Mouse (Mus musculus) ZHBTc4 (cell line): ENCODE results near the gene Gm3045.
A peak's percentile ranks its signal among the peaks of the same experiment; 100 is the strongest.

Source experiments
- DNase-seq: peaks from one replicate; pipeline ENCODE4 v3.0.0-alpha.2; 2011; ENCODE audit warnings: low read depth, low spot score

Gene Gm3045

DNA sequence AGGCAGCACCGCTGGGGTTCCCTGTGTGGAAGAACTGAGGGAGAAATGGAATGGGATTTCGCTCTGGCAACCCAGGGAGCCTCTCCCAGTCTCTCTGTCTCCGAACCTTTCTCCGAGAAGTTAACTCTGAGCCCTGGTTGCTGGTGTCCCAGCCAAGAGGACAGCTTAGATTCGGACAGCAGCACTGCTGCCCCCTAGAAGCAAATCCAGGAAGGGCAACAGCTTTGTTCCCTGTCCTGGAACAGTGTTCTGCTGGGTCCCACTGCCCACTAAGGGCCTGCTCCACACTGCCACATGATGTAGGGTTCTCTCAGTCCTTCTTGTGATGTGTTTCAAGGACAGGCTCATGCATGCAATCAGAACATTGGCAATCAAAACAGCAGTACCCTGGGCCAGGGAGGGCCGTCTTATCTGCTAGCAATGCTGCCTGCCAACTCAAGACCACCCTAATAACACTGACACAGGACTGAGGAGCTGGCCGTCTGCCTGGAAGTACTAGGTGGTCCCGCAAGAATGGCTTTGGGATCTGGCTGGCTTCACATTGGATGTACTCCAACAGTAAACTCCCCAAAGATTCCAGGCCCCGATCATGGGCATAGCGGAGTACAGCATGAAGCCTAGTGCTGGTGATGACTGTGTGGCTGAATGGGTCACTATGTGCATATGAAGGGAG lies 9.4 kb downstream of the Gm3045 start:
- DNase-seq = no peak

DNA sequence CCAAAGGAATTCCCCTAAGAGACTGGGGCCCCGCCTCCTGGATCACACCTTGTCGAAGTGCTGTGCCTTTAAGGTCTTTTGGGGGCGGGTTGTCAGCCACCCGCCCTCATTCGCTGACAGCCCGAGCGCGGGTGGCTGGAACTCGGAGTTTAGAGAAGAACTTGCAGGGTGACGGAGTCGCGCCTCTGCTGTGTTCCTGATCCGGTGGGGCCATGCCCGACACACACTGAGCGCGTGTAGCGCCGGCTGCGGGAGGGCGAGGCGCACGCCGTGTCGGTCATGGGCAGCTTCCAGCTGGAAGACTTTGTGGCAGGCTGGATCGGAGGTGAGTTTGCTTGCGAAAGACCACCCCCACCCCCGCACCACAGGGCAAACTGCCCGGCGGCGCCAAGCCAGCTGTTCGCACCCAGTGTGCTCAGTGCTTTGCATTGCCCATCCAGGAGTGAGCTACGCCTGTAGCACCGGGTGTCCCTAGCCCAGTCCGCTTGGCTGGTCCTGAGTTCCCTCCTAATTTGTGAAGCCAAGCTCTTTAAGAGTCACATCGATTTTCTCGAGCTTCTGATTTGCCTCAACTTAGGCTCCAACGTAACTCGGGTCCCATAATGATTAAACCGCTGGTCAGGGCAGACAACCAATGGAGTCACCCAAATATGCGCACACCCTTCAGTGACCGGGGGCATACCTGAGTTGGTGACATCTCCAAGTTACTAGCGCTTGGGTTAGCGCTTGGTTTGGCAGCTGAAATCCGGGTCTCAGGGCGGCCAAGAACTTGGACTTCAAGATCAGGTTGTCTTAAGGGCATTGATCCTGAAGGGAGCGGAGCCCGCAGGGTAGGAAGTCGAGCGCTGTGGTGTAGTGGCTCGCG lies 12.0 kb downstream of the Gm3045 start, which contains the start of gene Slc25a48:
TSS of gene Slc25a48 (plus strand) at position 145 of the 865 bp plus-strand sequence.
- DNase-seq = peak; percentile 74

- no peak for DNase-seq
Measured at GRCm38 (mm10) chr13:56443411-56443810, 17.0 kb downstream of the Gm3045 start.

GRCm38 (mm10) chr13:56444112-56444511 lies 17.7 kb downstream of the Gm3045 start:
- no peak for DNase-seq

DNA sequence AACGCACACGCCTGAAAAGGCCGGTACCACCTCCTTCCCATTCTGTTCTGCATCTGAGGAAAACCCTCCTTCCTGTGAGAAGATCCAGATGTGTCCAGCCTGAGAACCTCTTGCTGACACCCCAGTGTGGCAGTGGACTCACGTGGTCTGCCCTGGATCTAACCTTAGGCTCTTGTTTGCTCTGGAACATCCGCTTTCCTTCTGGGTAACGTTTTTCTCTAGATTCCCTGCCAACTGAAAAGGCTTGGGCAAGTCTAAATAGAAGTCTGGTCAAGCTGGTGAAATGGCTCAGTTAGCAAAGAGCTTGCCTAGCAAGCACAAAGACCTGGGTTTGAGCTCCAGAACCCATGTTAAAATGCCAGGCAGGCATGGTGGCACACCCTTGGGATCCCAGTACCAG lies 18.6 kb downstream of the Gm3045 start:
- no peak for DNase-seq

- no peak for DNase-seq
Measured at GRCm38 (mm10) chr13:56449239-56450030, 23.0 kb downstream of the Gm3045 start.

- no peak for DNase-seq
Measured at GRCm38 (mm10) chr13:56450035-56450434, 23.6 kb downstream of the Gm3045 start.

GRCm38 (mm10) chr13:56458001-56458400 lies 31.6 kb downstream of the Gm3045 start:
- no peak for DNase-seq

DNA sequence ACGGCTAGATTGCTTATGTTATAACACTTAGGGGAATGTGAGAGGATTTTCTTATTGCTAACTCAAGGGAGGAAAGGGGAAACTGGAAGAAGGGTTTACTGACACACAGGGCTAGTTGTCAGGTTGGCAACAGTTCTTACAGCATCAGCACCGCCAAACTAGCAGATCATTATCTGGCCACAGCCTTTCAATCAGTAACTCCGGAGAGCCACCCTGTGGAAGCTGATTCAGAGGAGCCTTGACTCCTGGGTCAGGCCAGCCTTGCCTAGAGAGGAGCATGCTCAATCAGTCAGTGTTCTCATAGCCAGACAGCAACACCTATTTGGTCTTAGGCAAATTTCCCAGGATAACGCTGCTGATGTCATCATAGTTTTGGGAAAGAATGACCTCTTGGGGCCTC lies 35.1 kb downstream of the Gm3045 start:
- DNase-seq = no peak

GRCm38 (mm10) chr13:56462791-56463190 lies 36.4 kb downstream of the Gm3045 start:
- no peak for DNase-seq

- DNase-seq = no peak
Measured at GRCm38 (mm10) chr13:56463261-56463660, 36.9 kb downstream of the Gm3045 start.

DNA sequence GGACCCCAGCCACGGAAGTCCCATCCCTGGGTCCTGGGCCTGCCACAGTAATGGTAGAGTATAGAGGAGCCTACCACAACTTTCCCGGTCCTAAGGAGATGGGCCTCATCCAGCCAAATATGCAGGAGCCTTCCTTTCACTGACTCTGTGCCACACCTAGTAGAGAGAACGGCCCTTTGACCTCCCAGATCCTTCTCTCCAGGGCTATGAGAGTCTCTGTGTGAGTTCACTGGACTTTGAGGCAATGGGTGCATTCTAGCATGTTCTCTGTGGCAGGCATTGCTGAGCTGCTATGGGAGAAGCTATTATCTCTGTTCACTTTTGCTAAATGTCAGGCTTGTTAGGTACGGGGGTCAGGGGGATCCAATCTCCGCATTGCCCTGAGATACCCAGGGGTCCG lies 37.4 kb downstream of the Gm3045 start:
- no peak for DNase-seq

DNA sequence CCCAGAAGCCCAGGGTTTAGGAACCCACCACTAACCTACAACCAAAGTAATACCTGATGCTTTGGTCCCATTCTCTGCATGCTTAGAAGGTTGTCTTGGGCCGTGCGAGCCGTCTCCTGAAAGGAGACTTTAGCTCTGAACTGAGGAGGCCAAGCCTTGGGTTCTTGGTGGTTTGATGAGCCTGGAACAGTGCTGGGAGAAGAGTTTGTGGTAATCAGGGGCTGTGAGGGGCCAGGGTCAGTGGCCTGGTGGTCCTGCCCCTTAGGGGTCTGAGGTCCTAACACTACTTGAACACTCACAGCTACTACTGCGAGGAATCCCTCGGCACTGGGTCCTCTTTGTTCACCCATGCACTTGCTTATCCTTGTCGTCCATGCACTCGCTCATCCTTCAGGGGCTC lies 41.4 kb downstream of the Gm3045 start:
- DNase-seq = no peak

GRCm38 (mm10) chr13:56468536-56468935 lies 42.1 kb downstream of the Gm3045 start:
- no peak for DNase-seq

GRCm38 (mm10) chr13:56471211-56471610 lies 44.8 kb downstream of the Gm3045 start:
- DNase-seq = no peak

- no peak for DNase-seq
Measured at GRCm38 (mm10) chr13:56471951-56472350, 45.6 kb downstream of the Gm3045 start.

DNA sequence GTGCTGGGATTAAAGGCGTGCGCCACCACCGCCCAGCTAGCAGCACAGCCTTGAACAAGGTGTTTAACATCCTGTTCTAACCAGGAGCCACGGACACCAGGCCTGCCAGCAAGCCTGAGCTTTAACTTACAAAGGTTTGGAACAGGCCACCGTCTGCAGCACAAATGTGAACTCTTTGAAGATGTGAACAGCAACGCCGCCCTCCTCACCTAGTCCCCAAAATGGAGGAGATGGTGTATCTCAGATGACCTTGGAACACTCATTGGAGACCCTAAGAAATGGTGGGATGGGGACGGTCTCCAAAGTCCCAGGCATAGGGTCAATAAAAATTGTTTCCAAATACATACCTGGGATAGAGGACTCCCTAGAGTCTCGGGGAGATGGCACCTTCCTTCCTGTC lies 46.3 kb downstream of the Gm3045 start:
- DNase-seq = no peak

DNA sequence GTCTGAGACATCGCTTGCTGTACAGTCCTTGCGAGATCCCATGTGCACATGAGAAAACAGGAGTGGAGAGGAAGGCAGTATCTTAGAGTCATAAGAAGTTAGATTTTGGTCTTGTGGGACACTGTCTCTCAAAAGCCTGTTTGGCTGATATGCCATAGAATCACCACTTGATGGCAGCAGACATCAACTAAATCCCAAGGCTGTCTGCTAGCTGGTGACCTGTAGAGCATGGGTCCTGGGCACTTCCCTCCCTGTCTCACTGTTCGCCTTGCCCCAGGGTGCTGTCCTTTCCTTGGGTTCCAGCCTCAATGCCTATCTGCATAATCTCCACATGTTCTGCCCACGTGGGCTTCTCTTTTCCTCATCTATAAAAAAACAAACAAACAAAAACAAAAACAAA lies 49.0 kb downstream of the Gm3045 start:
- DNase-seq = peak; percentile 66

DNA sequence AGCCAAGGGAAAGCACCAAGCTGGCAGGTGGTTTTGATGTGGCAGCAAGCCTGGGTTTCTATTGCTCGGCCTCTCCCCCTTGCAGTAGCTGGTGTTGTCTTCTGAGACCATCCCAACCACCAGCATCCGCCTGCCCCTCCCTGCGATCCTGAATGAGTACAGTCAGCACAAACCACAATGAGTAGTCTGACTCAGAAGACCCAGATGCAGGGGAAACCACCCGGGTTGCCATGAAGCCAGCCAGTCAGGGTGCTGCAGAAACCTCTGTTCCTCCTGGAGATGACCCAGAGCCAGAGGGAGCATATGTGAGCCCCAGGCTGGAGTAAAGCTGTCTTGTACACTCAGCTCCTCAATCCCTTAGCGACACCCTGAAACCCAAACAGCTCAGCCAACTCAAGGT lies 50.4 kb downstream of the Gm3045 start:
- DNase-seq = no peak

DNA sequence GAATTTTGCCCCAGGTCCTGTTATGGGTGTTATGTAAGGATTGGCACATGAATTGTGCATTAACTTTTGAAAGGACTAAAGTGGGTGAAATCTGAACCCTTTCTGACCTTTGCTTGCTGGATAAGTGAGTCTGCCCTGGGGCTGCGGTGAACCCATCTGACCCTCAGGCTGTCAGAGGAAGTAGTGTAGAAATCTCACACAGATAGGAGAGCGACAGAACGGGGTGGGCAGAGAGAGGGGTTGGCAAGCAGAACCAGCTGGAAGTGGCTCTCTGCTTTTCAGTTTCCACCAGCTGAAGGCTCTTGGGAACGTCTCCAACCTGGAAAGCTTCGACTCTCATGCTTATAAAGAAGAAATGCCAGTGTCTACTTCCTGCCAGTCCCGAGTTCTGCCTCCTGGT lies 50.9 kb downstream of the Gm3045 start:
- no peak for DNase-seq

- no peak for DNase-seq
Measured at GRCm38 (mm10) chr13:56478027-56478426, 51.6 kb downstream of the Gm3045 start.

- DNase-seq = no peak
Measured at GRCm38 (mm10) chr13:56482146-56482545, 55.8 kb downstream of the Gm3045 start, which contains the start of gene Il9. TSS of gene Il9 (minus strand) at chr13:56482246.
